Mouse (Mus musculus): ENCODE results near the gene Foxd1. TPM values are rescaled to one million over a fixed set of nuclear protein-coding genes. Genes with fewer than 3 reads are reported as not detected.

Foxd1 gene
- total and polyA plus RNA-seq, 2 experiments from 2014 or later, result 0.74 to 2.4 TPM

- no peak for TF ChIP-seq CTCF (IDR thresholded peaks at IDR 0.05)
Observed at GRCm38 (mm10) chr13:98383911-98384498, 30.0 kb downstream of the Foxd1 start.

GRCm38 (mm10) chr13:98385877-98386276 is 31.8 kb downstream of the Foxd1 start:
- Histone ChIP-seq H3K4me1 (ENCODE audit: insufficient read depth, low read length) (no peaks in the 10 kb centered on the region), H3K36me3 (ENCODE audit: insufficient read depth, low read length) (no peaks in the 10 kb centered on the region), H3K9me3 (ENCODE audit: low read length) (peaks cover 5% of the 10 kb centered on the region; the same call in 1 of the 2 replicates), H3K9ac (replicated peaks; ENCODE audit: low read length, poor library complexity, severe bottlenecking) (no peak overlapping the region), H3K4me3 (ENCODE audit: low read depth, low read length) (no peak overlapping the region), H3K27me3 (ENCODE audit: insufficient read depth, low read length) (peaks cover 15% of the 10 kb centered on the region), H3K27ac (ENCODE audit: low read depth, low read length) (no peak overlapping the region), H3K4me2 (ENCODE audit: low read depth, low read length, poor library complexity, severe bottlenecking) (no peak overlapping the region)
- ATAC-seq (ENCODE audit: low FRiP score) (no peak), DNase-seq (ENCODE audit: low spot score) (no peak)
- no peak for TF ChIP-seq CTCF (IDR thresholded peaks at IDR 0.05)
- 74% methylated on average over 2 of the region's 2 CpGs for WGBS

More at GRCm38 (mm10) chr13:98383911-98384498, 30.0 kb downstream of the Foxd1 start:
- no peak overlapping the region for H3K4me2 ChIP-seq (ENCODE audit: low read depth, low read length, poor library complexity, severe bottlenecking)
- H3K27ac ChIP-seq (ENCODE audit: low read depth, low read length), result no peak overlapping the region
- no peaks in the 10 kb centered on the region; the same call in 1 of the 2 replicates for H3K27me3 ChIP-seq (ENCODE audit: insufficient read depth, low read length)
- H3K4me1 ChIP-seq (ENCODE audit: insufficient read depth, low read length), result no peaks in the 10 kb centered on the region
- H3K9ac ChIP-seq (replicated peaks; ENCODE audit: low read length, poor library complexity, severe bottlenecking), result no peak overlapping the region
- WGBS, result 80% methylated on average over 16 of the region's 16 CpGs
- DNase-seq (ENCODE audit: low spot score), result no peak
- ATAC-seq (ENCODE audit: low FRiP score), result no peak
- H3K9me3 ChIP-seq (ENCODE audit: low read length), result peaks cover 5% of the 10 kb centered on the region; the same call in 1 of the 2 replicates
- H3K36me3 ChIP-seq (ENCODE audit: insufficient read depth, low read length), result no peaks in the 10 kb centered on the region
- no peak overlapping the region for H3K4me3 ChIP-seq (ENCODE audit: low read depth, low read length)

GRCm38 (mm10) chr13:98389092-98389491 is 35.0 kb downstream of the Foxd1 start:
- Histone ChIP-seq H3K36me3 (ENCODE audit: insufficient read depth, low read length) (no peaks in the 10 kb centered on the region), H3K27me3 (ENCODE audit: insufficient read depth, low read length) (peaks cover 44% of the 10 kb centered on the region), H3K4me2 (ENCODE audit: low read depth, low read length, poor library complexity, severe bottlenecking) (no peak overlapping the region), H3K4me3 (ENCODE audit: low read depth, low read length) (no peak overlapping the region), H3K9ac (replicated peaks; ENCODE audit: low read length, poor library complexity, severe bottlenecking) (no peak overlapping the region), H3K9me3 (ENCODE audit: low read length) (peaks cover 5% of the 10 kb centered on the region; the same call in 1 of the 2 replicates), H3K27ac (ENCODE audit: low read depth, low read length) (no peak overlapping the region), H3K4me1 (ENCODE audit: insufficient read depth, low read length) (no peaks in the 10 kb centered on the region)
- WGBS, result 68% methylated on average over 1 of the region's 1 CpGs
- TF ChIP-seq CTCF (IDR thresholded peaks at IDR 0.05), result no peak
- DNase-seq (ENCODE audit: low spot score) (no peak), ATAC-seq (ENCODE audit: low FRiP score) (no peak)

- peaks cover 45% of the 10 kb centered on the region for H3K27me3 ChIP-seq (ENCODE audit: insufficient read depth, low read length)
- no peak overlapping the region for H3K9ac ChIP-seq (replicated peaks; ENCODE audit: low read length, poor library complexity, severe bottlenecking)
- no peak for TF ChIP-seq CTCF (IDR thresholded peaks at IDR 0.05)
- WGBS, result 12% methylated on average over 6 of the region's 6 CpGs
- H3K4me1 ChIP-seq (ENCODE audit: insufficient read depth, low read length), result no peaks in the 10 kb centered on the region
- H3K9me3 ChIP-seq (ENCODE audit: low read length), result peaks cover 5% of the 10 kb centered on the region; the same call in 1 of the 2 replicates
- H3K27ac ChIP-seq (ENCODE audit: low read depth, low read length), result no peak overlapping the region
- no peaks in the 10 kb centered on the region for H3K36me3 ChIP-seq (ENCODE audit: insufficient read depth, low read length)
- peak overlapping the region; percentile 49 for H3K4me3 ChIP-seq (ENCODE audit: low read depth, low read length)
- ATAC-seq (ENCODE audit: low FRiP score) (no peak), DNase-seq (ENCODE audit: low spot score) (no peak)
- peak overlapping the region; percentile 90 for H3K4me2 ChIP-seq (ENCODE audit: low read depth, low read length, poor library complexity, severe bottlenecking)
Observed at GRCm38 (mm10) chr13:98390363-98390762, 36.3 kb downstream of the Foxd1 start.

- H3K27me3 ChIP-seq (ENCODE audit: insufficient read depth, low read length), result peaks cover 45% of the 10 kb centered on the region
- peak overlapping the region; percentile 49 for H3K4me3 ChIP-seq (ENCODE audit: low read depth, low read length)
- under 1% methylated on average over 66 of the region's 68 CpGs for WGBS
- peak overlapping the region; percentile 19; the same call in 1 of the 2 replicates for H3K9ac ChIP-seq (replicated peaks; ENCODE audit: low read length, poor library complexity, severe bottlenecking)
- no peak for TF ChIP-seq CTCF (IDR thresholded peaks at IDR 0.05)
- H3K4me2 ChIP-seq (ENCODE audit: low read depth, low read length, poor library complexity, severe bottlenecking), result peak overlapping the region; percentile 90
- no peaks in the 10 kb centered on the region for H3K36me3 ChIP-seq (ENCODE audit: insufficient read depth, low read length)
- DNase-seq (ENCODE audit: low spot score), result peak; percentile 26
- peaks cover 5% of the 10 kb centered on the region; the same call in 1 of the 2 replicates for H3K9me3 ChIP-seq (ENCODE audit: low read length)
- ATAC-seq (ENCODE audit: low FRiP score), result no peak
- no peak overlapping the region for H3K27ac ChIP-seq (ENCODE audit: low read depth, low read length)
- no peaks in the 10 kb centered on the region for H3K4me1 ChIP-seq (ENCODE audit: insufficient read depth, low read length)
Observed at GRCm38 (mm10) chr13:98390771-98391634, 37.0 kb downstream of the Foxd1 start.

- no peak for DNase-seq (ENCODE audit: low spot score)
- Histone ChIP-seq H3K9ac (replicated peaks; ENCODE audit: low read length, poor library complexity, severe bottlenecking) (no peak overlapping the region), H3K27me3 (ENCODE audit: insufficient read depth, low read length) (peaks cover 45% of the 10 kb centered on the region)
Observed at GRCm38 (mm10) chr13:98391635-98391990, 37.6 kb downstream of the Foxd1 start.

More at GRCm38 (mm10) chr13:98391635-98391990, 37.6 kb downstream of the Foxd1 start:
- H3K4me1 ChIP-seq (ENCODE audit: insufficient read depth, low read length), result no peaks in the 10 kb centered on the region
- peaks cover under 1% of the 10 kb centered on the region; the same call in 1 of the 2 replicates for H3K9me3 ChIP-seq (ENCODE audit: low read length)
- no peak overlapping the region for H3K27ac ChIP-seq (ENCODE audit: low read depth, low read length)
- H3K36me3 ChIP-seq (ENCODE audit: insufficient read depth, low read length), result no peaks in the 10 kb centered on the region
- H3K4me2 ChIP-seq (ENCODE audit: low read depth, low read length, poor library complexity, severe bottlenecking), result peak overlapping the region; percentile 90; the same call in 1 of the 2 replicates
- WGBS, result 5% methylated on average over 4 of the region's 4 CpGs
- TF ChIP-seq CTCF (IDR thresholded peaks at IDR 0.05), result no peak
- H3K4me3 ChIP-seq (ENCODE audit: low read depth, low read length), result peak overlapping the region; percentile 49
- no peak for ATAC-seq (ENCODE audit: low FRiP score)

Data from midbrain, postnatal 0 days (tissue).